ENCODE assay signal across 24 mouse cellular contexts in the genomic region with DNA sequence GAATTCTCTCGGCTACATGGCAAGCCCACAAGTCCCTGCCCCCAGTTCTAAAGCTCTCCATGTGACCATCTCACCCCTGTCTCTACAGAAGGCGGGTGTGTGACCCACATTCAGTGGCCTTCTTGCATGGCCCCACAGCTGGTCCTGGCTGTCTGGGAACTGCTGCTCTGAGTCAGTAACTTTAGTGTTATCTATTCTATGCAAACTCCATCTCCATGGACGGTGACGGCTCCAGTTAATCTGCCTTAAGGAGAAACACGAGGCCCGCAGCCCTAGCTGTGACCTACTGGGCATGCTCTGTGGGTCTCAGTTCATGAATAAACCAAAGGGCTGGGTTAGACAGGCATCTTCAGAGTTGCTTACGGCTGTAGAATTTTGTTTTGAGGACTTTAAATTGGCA. TPM values are rescaled to one million over a fixed set of nuclear protein-coding genes. Genes with fewer than 3 reads are reported as not detected.
DNase-seq lines count a peak whose midpoint lies in the region; ATAC-seq and TF ChIP-seq lines count a peak whose summit lies in the region.
"Had no signal": no experiment of that assay in that cellular context is flagged by ENCODE, and none has a peak within 500 bp of the region (broad histone marks: within the 10 kb centered on the region; RNA-seq: fewer than 3 reads in every experiment).

No protein-coding gene starts in this region.

- H3K9ac ChIP-seq in liver, postnatal 0 days (replicated peaks): no peak overlapping the region
- no peak overlapping the region for H3K9ac ChIP-seq in midbrain, embryonic 13.5 days (replicated peaks)
- H3K9ac ChIP-seq: forebrain, postnatal 0 days; hindbrain, embryonic 13.5 days; limb, embryonic 15.5 days had no signal

- no peak for TF ChIP-seq CTCF in gastrocnemius, adult 2 months (IDR thresholded peaks at IDR 0.05)
- no peak for TF ChIP-seq CTCF in left cerebral cortex, adult 2 months (IDR thresholded peaks at IDR 0.05)
- no peak for TF ChIP-seq CTCF in liver, postnatal 0 days (IDR thresholded peaks at IDR 0.05; ENCODE audit: low read depth)

- no peak overlapping the region for H3K4me3 ChIP-seq in gastrocnemius, adult 2 months
- no peak overlapping the region for H3K4me3 ChIP-seq in left cerebral cortex, adult 2 months
- no peak overlapping the region for H3K4me3 ChIP-seq in liver, postnatal 0 days (ENCODE audit: low read depth, low read length)
- H3K4me3 ChIP-seq in midbrain, embryonic 13.5 days (replicated peaks): no peak overlapping the region
- H3K4me3 ChIP-seq: hindbrain, embryonic 13.5 days; limb, embryonic 15.5 days had no signal

- H3K9me3 ChIP-seq in liver, postnatal 0 days (ENCODE audit: low read length): no peaks in the 10 kb centered on the region
- no peaks in the 10 kb centered on the region for H3K9me3 ChIP-seq in midbrain, embryonic 13.5 days
- H3K9me3 ChIP-seq: hindbrain, embryonic 13.5 days; limb, embryonic 15.5 days had no signal

- peak; percentile 27 for DNase-seq in gastrocnemius, adult 2 months
- no peak for DNase-seq in gastrocnemius, postnatal 14 days
- no peak for DNase-seq in left cerebral cortex, adult 2 months (ENCODE audit: extremely low spot score in 1 of 2, low spot score in 2 of 2)
- no peak for DNase-seq in left cerebral cortex, adult 9 months (ENCODE audit: low spot score in 2 of 2)
- peak; percentile 83 for DNase-seq in liver
- no peak for DNase-seq in liver, postnatal 0 days
- no peak for DNase-seq in thymus, postnatal 25 days
- DNase-seq: B cell, adult 2 months; cerebellum, adult 2 months; forebrain, postnatal 0 days; heart, postnatal 14 days; right cerebral cortex, adult 18-20 months had no signal

- WGBS in liver, postnatal 0 days (ENCODE audit: insufficient replicate concordance): 49% methylated on average over 7 of the region's 7 CpGs
- WGBS in midbrain, embryonic 13.5 days: 62% methylated on average over 7 of the region's 7 CpGs

- H3K4me2 ChIP-seq in liver, postnatal 0 days (ENCODE audit: low read depth, low read length): peak overlapping the region; percentile 13; the same call in 1 of the 2 replicates
- H3K4me2 ChIP-seq in midbrain, embryonic 13.5 days (replicated peaks): no peak overlapping the region
- H3K4me2 ChIP-seq: hindbrain, embryonic 13.5 days; limb, embryonic 15.5 days had no signal

- intact Hi-C loops in gastrocnemius, adult 2 months (cut with DNase I): no loop called here
- intact Hi-C loops in gastrocnemius, postnatal 14 days (cut with DNase I; ENCODE audit: low total_unique reads): no loop called here
- intact Hi-C loops in left cerebral cortex, adult 2 months (cut with DNase I): no loop called here

- H3K27ac ChIP-seq in gastrocnemius, adult 2 months: peak overlapping the region; percentile 94
- H3K27ac ChIP-seq in left cerebral cortex, adult 2 months: peak overlapping the region; percentile 52; the same call in 1 of the 2 replicates
- peak overlapping the region; percentile 9; the same call in 1 of the 2 replicates for H3K27ac ChIP-seq in liver, postnatal 0 days (ENCODE audit: low read depth)
- no peak overlapping the region for H3K27ac ChIP-seq in midbrain, embryonic 13.5 days
- H3K27ac ChIP-seq: hindbrain, embryonic 13.5 days; limb, embryonic 15.5 days had no signal

- no peak for TF ChIP-seq EP300 in liver, postnatal 0 days (IDR thresholded peaks at IDR 0.05; ENCODE audit: low read depth)

- peaks cover 42% of the 10 kb centered on the region for H3K36me3 ChIP-seq in liver, postnatal 0 days (replicated peaks; ENCODE audit: insufficient read depth, low read length)
- H3K36me3 ChIP-seq in midbrain, embryonic 13.5 days: no peaks in the 10 kb centered on the region

- H3K4me1 ChIP-seq in liver, postnatal 0 days (ENCODE audit: insufficient read depth): peaks cover 43% of the 10 kb centered on the region
- H3K4me1 ChIP-seq in midbrain, embryonic 13.5 days (replicated peaks): 0 out of 2 replicates have a peak, but pooled peaks cover 7% of the 10 kb centered on the region

- H3K27me3 ChIP-seq in liver, postnatal 0 days (ENCODE audit: insufficient read depth, low read length): no peaks in the 10 kb centered on the region
- H3K27me3 ChIP-seq in midbrain, embryonic 13.5 days: no peaks in the 10 kb centered on the region
- H3K27me3 ChIP-seq: hindbrain, embryonic 13.5 days; limb, embryonic 15.5 days had no signal

- no peak for ATAC-seq in liver, postnatal 0 days
- no peak for ATAC-seq in midbrain, embryonic 13.5 days
- ATAC-seq: forebrain, postnatal 0 days; lung, postnatal 0 days; midbrain, embryonic 16.5 days had no signal

RNA-seq across cellular contexts. Expression of a gene that starts 10.7 kb away (rescaled TPM):
- total RNA-seq in gastrocnemius, adult 2 months (2021): under 1 TPM; 0.15 to 0.33 TPM
- total RNA-seq in gastrocnemius, postnatal 14 days (2021): under 1 TPM; 0.39 to 0.60 TPM
- total RNA-seq in left cerebral cortex, adult 2 months (2021): under 1 TPM; 0.29 to 0.63 TPM
- 1.9 and 2.0 TPM in 2 replicates for polyA plus RNA-seq in liver, postnatal 0 days (2015; fragmentation: Nextera tagmentation; extraction: Ambion mirVana)
- polyA plus RNA-seq in midbrain, embryonic 13.5 days (2015; fragmentation: Nextera tagmentation; extraction: Ambion mirVana): 0.13 TPM in 1 of 2 replicates, not detected in the other
- total RNA-seq: forebrain, postnatal 0 days had no signal

RNA-seq across cellular contexts. Expression of a gene that starts 16.9 kb away (rescaled TPM):
- total RNA-seq in gastrocnemius, adult 2 months (2021): 10 to 100 TPM; 26.5 to 41.2 TPM
- total RNA-seq in gastrocnemius, postnatal 14 days (2021): 10 to 100 TPM; 17.2 to 26.0 TPM
- total RNA-seq in left cerebral cortex, adult 2 months (2021): 10 to 100 TPM; 12.5 to 13.9 TPM
- polyA plus RNA-seq in liver, postnatal 0 days (2015; fragmentation: Nextera tagmentation; extraction: Ambion mirVana): 14.5 and 14.7 TPM in 2 replicates
- polyA plus RNA-seq in midbrain, embryonic 13.5 days (2015; fragmentation: Nextera tagmentation; extraction: Ambion mirVana): 1.7 TPM in 2 replicates

RNA-seq across cellular contexts. Expression of a gene that starts 28.6 kb away (rescaled TPM):
- total RNA-seq in gastrocnemius, adult 2 months (2021): 1 to 10 TPM; 1.3 to 2.7 TPM
- total RNA-seq in gastrocnemius, postnatal 14 days (2021): 1 to 10 TPM; 2.2 to 2.4 TPM
- 1 to 10 TPM; 2.5 to 2.8 TPM for total RNA-seq in left cerebral cortex, adult 2 months (2021)
- polyA plus RNA-seq in liver, postnatal 0 days (2015; fragmentation: Nextera tagmentation; extraction: Ambion mirVana): 0.09 and 0.11 TPM in 2 replicates
- 6.0 and 7.5 TPM in 2 replicates for polyA plus RNA-seq in midbrain, embryonic 13.5 days (2015; fragmentation: Nextera tagmentation; extraction: Ambion mirVana)

RNA-seq across cellular contexts. Expression of a gene that starts 42.0 kb away (rescaled TPM):
- total RNA-seq in gastrocnemius, adult 2 months (2021): not detected
- not detected for total RNA-seq in gastrocnemius, postnatal 14 days (2021)
- total RNA-seq in left cerebral cortex, adult 2 months (2021): not detected
- not detected in 2 replicates for polyA plus RNA-seq in liver, postnatal 0 days (2015; fragmentation: Nextera tagmentation; extraction: Ambion mirVana)
- polyA plus RNA-seq in midbrain, embryonic 13.5 days (2015; fragmentation: Nextera tagmentation; extraction: Ambion mirVana): not detected in 2 replicates
- total RNA-seq: adrenal gland, adult 18-20 months; adrenal gland, postnatal 4 days; forebrain, postnatal 0 days; heart, adult 18-20 months; heart, postnatal 14 days; layer of hippocampus, postnatal 10 days; left cerebral cortex, postnatal 25 days; neutrophil, adult 5-6 weeks had no signal
- polyA plus RNA-seq: cerebellum, adult 2 months; forebrain, postnatal 0 days; hindbrain, embryonic 13.5 days; kidney, embryonic 14.5 days; lung, postnatal 0 days; midbrain, embryonic 16.5 days had no signal

RNA-seq across cellular contexts. Expression of a gene that starts 43.2 kb away (rescaled TPM):
- total RNA-seq in gastrocnemius, adult 2 months (2021): 10 to 100 TPM; 48.7 to 69.6 TPM
- total RNA-seq in gastrocnemius, postnatal 14 days (2021): 10 to 100 TPM; 58.6 to 79.3 TPM
- total RNA-seq in left cerebral cortex, adult 2 months (2021): 10 to 100 TPM; 67.6 to 69.4 TPM
- polyA plus RNA-seq in liver, postnatal 0 days (2015; fragmentation: Nextera tagmentation; extraction: Ambion mirVana): 34.4 and 37.1 TPM in 2 replicates
- polyA plus RNA-seq in midbrain, embryonic 13.5 days (2015; fragmentation: Nextera tagmentation; extraction: Ambion mirVana): 120 and 131 TPM in 2 replicates

Comparison
In these comparisons a context has a peak if more than half of its experiments do, and no peak if none do; other contexts are left out.
1. DNase-seq: peak in gastrocnemius, adult 2 months (single experiment) and liver (single experiment); none in gastrocnemius, postnatal 14 days (single experiment), left cerebral cortex, adult 2 months (0 of 2), left cerebral cortex, adult 9 months (0 of 2), liver, postnatal 0 days (single experiment) and thymus, postnatal 25 days (single experiment).